ENCODE assay signal across 32 mouse cellular contexts in the genomic region with DNA sequence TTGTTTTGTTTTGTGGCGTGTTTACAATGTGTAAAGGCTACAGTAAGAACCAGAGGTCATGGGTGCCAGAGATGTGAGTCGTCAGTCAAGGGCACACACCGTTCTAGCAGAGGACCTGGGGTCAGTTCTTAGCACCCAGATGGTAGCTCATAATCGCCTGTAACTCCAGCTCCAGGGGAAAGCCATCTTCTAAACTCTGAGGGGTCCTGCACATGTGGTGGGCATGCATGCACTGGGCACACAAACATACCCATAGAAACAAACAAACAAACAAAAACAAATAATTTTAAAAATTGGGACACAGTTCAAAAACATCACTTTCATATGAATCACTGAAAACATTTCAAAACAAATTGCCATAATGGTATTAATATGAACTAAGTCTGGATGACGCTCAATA.
A peak's percentile ranks its signal among the peaks of the same experiment; 100 is the strongest.
DNase-seq lines count a peak whose midpoint lies in the region; ATAC-seq and TF ChIP-seq lines count a peak whose summit lies in the region.
"Had no signal": no experiment of that assay in that cellular context is flagged by ENCODE, and none has a peak within 500 bp of the region (broad histone marks: within the 10 kb centered on the region; RNA-seq: fewer than 3 reads in every experiment).

No protein-coding gene starts in this region.

- TF ChIP-seq POLR2A in kidney, adult 2 months (IDR thresholded peaks at IDR 0.05; ENCODE audit: low read depth, low read length): no peak
- TF ChIP-seq POLR2A in cortical plate, adult 2 months (IDR thresholded peaks at IDR 0.05; ENCODE audit: extremely low read depth, insufficient read depth, low read length): no peak

- no peaks in the 10 kb centered on the region for H3K27me3 ChIP-seq in heart, embryonic 11.5 days (ENCODE audit: control insufficient read depth, insufficient read depth, low read length)
- no peaks in the 10 kb centered on the region for H3K27me3 ChIP-seq in kidney, embryonic 15.5 days
- H3K27me3 ChIP-seq in kidney, adult 2 months (replicated peaks; ENCODE audit: control insufficient read depth, insufficient read depth, low read length): no peaks in the 10 kb centered on the region
- H3K27me3 ChIP-seq: CH12.LX; embryonic facial prominence, embryonic 12.5 days; hindbrain, embryonic 12.5 days; limb, embryonic 12.5 days; lung, embryonic 15.5 days; midbrain, embryonic 15.5 days; neural tube, embryonic 15.5 days had no signal

- H3K4me3 ChIP-seq in heart, embryonic 11.5 days (ENCODE audit: low read depth, low read length): no peak overlapping the region
- no peak overlapping the region for H3K4me3 ChIP-seq in kidney, embryonic 15.5 days (replicated peaks)
- H3K4me3 ChIP-seq in kidney, adult 2 months (ENCODE audit: insufficient read depth, low read depth, low read length): no peak overlapping the region
- H3K4me3 ChIP-seq in cortical plate, adult 2 months (ENCODE audit: insufficient read depth, low read length): no peak overlapping the region
- H3K4me3 ChIP-seq: embryonic facial prominence, embryonic 12.5 days; forebrain, embryonic 10.5 days; hindbrain, embryonic 12.5 days; limb, embryonic 12.5 days; lung, embryonic 15.5 days; midbrain, embryonic 10.5 days; midbrain, embryonic 15.5 days; neural tube, embryonic 15.5 days had no signal

- DNase-seq in adrenal gland, adult 2 months: peak; percentile 24
- DNase-seq in adrenal gland, postnatal 4 days (ENCODE audit: low spot score in 2 of 2): no peak
- DNase-seq in heart, postnatal 14 days: no peak
- DNase-seq in kidney, adult 2 months: no peak
- DNase-seq in Muller cell, postnatal 12 days (ENCODE audit: inconsistent ontology term): no peak
- DNase-seq: adrenal gland, postnatal 10 days; cerebellum, adult 11 months; cerebellum, adult 9-10 months; cerebellum, postnatal 36 days; embryo, embryonic 11 days; forebrain, postnatal 0 days; gastrocnemius, postnatal 14 days; kidney, adult 11 months; kidney, postnatal 10 days; layer of hippocampus, adult 9-11 months; right cerebral cortex, postnatal 25 days; thymus, adult 18-20 months; thymus, postnatal 25 days had no signal

- H3K4me1 ChIP-seq in heart, embryonic 11.5 days (ENCODE audit: control insufficient read depth, insufficient read depth, low read length): peaks cover 68% of the 10 kb centered on the region
- peaks cover 56% of the 10 kb centered on the region for H3K4me1 ChIP-seq in kidney, embryonic 15.5 days
- peaks cover 26% of the 10 kb centered on the region for H3K4me1 ChIP-seq in kidney, adult 2 months (ENCODE audit: control insufficient read depth, insufficient read depth, low read length)
- peaks cover 7% of the 10 kb centered on the region; the same call in 1 of the 2 replicates for H3K4me1 ChIP-seq in cortical plate, adult 2 months (ENCODE audit: control insufficient read depth, insufficient read depth, low read length)

- H3K4me2 ChIP-seq in heart, embryonic 11.5 days: no peak overlapping the region
- no peak overlapping the region for H3K4me2 ChIP-seq in kidney, embryonic 15.5 days
- H3K4me2 ChIP-seq: embryonic facial prominence, embryonic 12.5 days; hindbrain, embryonic 12.5 days; limb, embryonic 12.5 days; liver, embryonic 11.5 days; lung, embryonic 15.5 days; midbrain, embryonic 15.5 days; neural tube, embryonic 15.5 days had no signal

- ATAC-seq in heart, embryonic 11.5 days (replicated peaks; ENCODE audit: insufficient number of reproducible peaks, low FRiP score, low TSS enrichment): no peak
- no peak for ATAC-seq in kidney, embryonic 15.5 days (replicated peaks; ENCODE audit: low FRiP score)
- ATAC-seq: forebrain, postnatal 0 days; hindbrain, postnatal 0 days; midbrain, embryonic 15.5 days had no signal

- 91% methylated on average over 5 of the region's 5 CpGs for WGBS in heart, embryonic 11.5 days (ENCODE audit: insufficient replicate concordance)
- 85% methylated on average over 5 of the region's 5 CpGs for WGBS in kidney, embryonic 15.5 days
- WGBS in kidney, adult 2 months: 69% methylated on average over 5 of the region's 5 CpGs

- TF ChIP-seq CTCF in kidney, adult 2 months (conservative IDR thresholded peaks at IDR 0.05; ENCODE audit: insufficient read depth, insufficient read length, low read depth, low read length): no peak
- TF ChIP-seq CTCF in cortical plate, adult 2 months (IDR thresholded peaks at IDR 0.05; ENCODE audit: extremely low read depth, insufficient read depth, low read length): no peak

- intact Hi-C loops in heart, postnatal 14 days (cut with DNase I): loop anchor here (5.0 kb wide), 1 partner anchor 33 kb away; no protein-coding TSS in a partner anchor

- H3K9ac ChIP-seq in heart, embryonic 11.5 days (ENCODE audit: low read depth, low read length): no peak overlapping the region
- no peak overlapping the region for H3K9ac ChIP-seq in kidney, embryonic 15.5 days
- H3K9ac ChIP-seq: embryonic facial prominence, embryonic 12.5 days; forebrain, postnatal 0 days; hindbrain, embryonic 12.5 days; limb, embryonic 12.5 days; lung, embryonic 15.5 days; midbrain, embryonic 15.5 days; neural tube, embryonic 15.5 days had no signal

- H3K36me3 ChIP-seq in heart, embryonic 11.5 days (ENCODE audit: control insufficient read depth, insufficient read depth, low read length): no peaks in the 10 kb centered on the region; the same call in 1 of the 2 replicates
- no peaks in the 10 kb centered on the region for H3K36me3 ChIP-seq in kidney, embryonic 15.5 days
- no peaks in the 10 kb centered on the region for H3K36me3 ChIP-seq in kidney, adult 2 months (ENCODE audit: control insufficient read depth, insufficient read depth, low read length)
- H3K36me3 ChIP-seq: embryonic facial prominence, embryonic 12.5 days; forebrain, embryonic 10.5 days; hindbrain, embryonic 12.5 days; limb, embryonic 12.5 days; lung, embryonic 15.5 days; midbrain, embryonic 10.5 days; midbrain, embryonic 15.5 days; neural tube, embryonic 15.5 days had no signal

- H3K9me3 ChIP-seq in heart, embryonic 11.5 days (replicated peaks; ENCODE audit: control insufficient read depth, low read length): no peaks in the 10 kb centered on the region
- no peaks in the 10 kb centered on the region for H3K9me3 ChIP-seq in kidney, embryonic 15.5 days (replicated peaks)
- H3K9me3 ChIP-seq: embryonic facial prominence, embryonic 12.5 days; forebrain, embryonic 10.5 days; hindbrain, embryonic 12.5 days; limb, embryonic 12.5 days; lung, embryonic 15.5 days; midbrain, embryonic 10.5 days; midbrain, embryonic 15.5 days; neural tube, embryonic 15.5 days had no signal

- peak overlapping the region; percentile 94; the same call in 1 of the 2 replicates for H3K27ac ChIP-seq in heart, embryonic 11.5 days (ENCODE audit: low read depth, low read length)
- 0 out of 2 replicates have a peak overlapping the region, but pooled peaks have one; percentile 81 for H3K27ac ChIP-seq in kidney, embryonic 15.5 days
- no peak overlapping the region; the same call in 1 of the 2 replicates for H3K27ac ChIP-seq in kidney, adult 2 months (ENCODE audit: insufficient read depth, low read depth, low read length)
- peak overlapping the region; percentile 40; the same call in 1 of the 2 replicates for H3K27ac ChIP-seq in cortical plate, adult 2 months (ENCODE audit: insufficient read depth, low read length)
- H3K27ac ChIP-seq: forebrain, embryonic 10.5 days; hindbrain, embryonic 12.5 days; hindbrain, postnatal 0 days; midbrain, embryonic 10.5 days; midbrain, embryonic 15.5 days; neural tube, embryonic 15.5 days had no signal
